Mouse (Mus musculus): ENCODE measurements around the gene Sdccag8.

GRCm38 (mm10) chr1:176958311-176958710, 143.9 kb downstream of the Sdccag8 start:
- TF ChIP-seq CTCF (IDR thresholded peaks at IDR 0.05; ENCODE audit: extremely low read depth, insufficient read depth, insufficient read length, insufficient replicate concordance) (no peak), POLR2A (IDR thresholded peaks at IDR 0.05; ENCODE audit: low read depth, low read length) (no peak)
